Comparison of ENCODE assay signal across 27 mouse cellular contexts in the genomic region with DNA sequence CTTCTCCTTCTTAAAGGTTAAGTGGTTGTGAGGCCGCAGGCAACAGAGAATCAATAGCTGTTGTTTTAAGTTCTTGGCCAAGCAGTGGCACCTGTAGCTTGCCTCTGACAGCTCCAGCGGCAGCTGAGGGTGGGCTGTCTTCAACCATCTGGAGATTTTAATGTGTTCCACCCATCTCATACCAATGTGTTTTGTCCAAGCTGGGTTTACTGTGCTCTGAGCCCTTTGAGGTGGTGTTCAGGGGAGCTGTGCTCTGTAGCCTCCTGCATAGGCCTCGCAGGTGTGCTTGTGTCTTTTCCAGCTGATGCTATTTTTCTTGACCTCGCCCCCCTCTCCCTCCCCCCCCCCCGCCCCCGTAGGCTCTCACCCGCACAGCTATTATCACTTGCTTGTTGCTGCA.
A peak's percentile ranks its signal among the peaks of the same experiment; 100 is the strongest.
DNase-seq lines count a peak whose midpoint lies in the region; ATAC-seq and TF ChIP-seq lines count a peak whose summit lies in the region.
"Had no signal": no experiment of that assay in that cellular context is flagged by ENCODE, and none has a peak within 500 bp of the region (broad histone marks: within the 10 kb centered on the region; RNA-seq: fewer than 3 reads in every experiment).

No protein-coding gene starts in this region.

- H3K4me1 ChIP-seq in thymus, adult 2 months (replicated peaks; ENCODE audit: control insufficient read depth, insufficient read depth, low read length) = peaks cover 16% of the 10 kb centered on the region
- H3K4me1 ChIP-seq in hindbrain, embryonic 14.5 days (replicated peaks; ENCODE audit: control insufficient read depth, insufficient read depth, low read length) = no peaks in the 10 kb centered on the region; the same call in none of the 2 replicates
- H3K4me1 ChIP-seq: embryonic facial prominence, embryonic 10.5 days; embryonic facial prominence, embryonic 13.5 days had no signal

- intact Hi-C loops in left cerebral cortex, adult 2 months (cut with DNase I) = loop anchor here (2.0 to 5.0 kb wide), 2 partner anchors 61 to 106 kb away; no protein-coding TSS in a partner anchor
- intact Hi-C loops in left cerebral cortex, postnatal 14 days (cut with DNase I) = no loop called here

- TF ChIP-seq POLR2A in thymus, adult 2 months (IDR thresholded peaks at IDR 0.05; ENCODE audit: control insufficient read depth, extremely low read depth, insufficient read depth, low read length, poor library complexity) = no peak

- H3K36me3 ChIP-seq in thymus, adult 2 months (ENCODE audit: control insufficient read depth, insufficient read depth, low read length) = no peaks in the 10 kb centered on the region
- H3K36me3 ChIP-seq in hindbrain, embryonic 14.5 days (replicated peaks; ENCODE audit: control insufficient read depth, insufficient read depth) = no peaks in the 10 kb centered on the region
- H3K36me3 ChIP-seq: embryonic facial prominence, embryonic 10.5 days; embryonic facial prominence, embryonic 13.5 days; forebrain, embryonic 12.5 days; forebrain, embryonic 15.5 days; hindbrain, embryonic 12.5 days had no signal

- no peak for TF ChIP-seq CTCF in left cerebral cortex, adult 2 months (IDR thresholded peaks at IDR 0.05)
- no peak for TF ChIP-seq CTCF in thymus, adult 2 months (IDR thresholded peaks at IDR 0.05; ENCODE audit: borderline replicate concordance, control insufficient read depth, extremely low read depth, insufficient read depth, low read length, poor library complexity)

- ATAC-seq in frontal cortex, adult (ENCODE audit: low TSS enrichment) = no peak
- no peak for ATAC-seq in hindbrain, embryonic 14.5 days (ENCODE audit: low FRiP score)
- ATAC-seq: CD4-positive, CD25-positive, alpha-beta regulatory T cell, adult 4 months; forebrain, embryonic 15.5 days; hindbrain, embryonic 16.5 days had no signal

- peak overlapping the region; percentile 0 for H3K27ac ChIP-seq in left cerebral cortex, adult 2 months
- H3K27ac ChIP-seq in thymus, adult 2 months (ENCODE audit: control insufficient read depth, insufficient read depth, low read length) = peak overlapping the region; percentile 53; the same call in 1 of the 2 replicates
- no peak overlapping the region for H3K27ac ChIP-seq in hindbrain, embryonic 14.5 days
- H3K27ac ChIP-seq: embryonic facial prominence, embryonic 10.5 days; embryonic facial prominence, embryonic 13.5 days; forebrain, embryonic 12.5 days; forebrain, embryonic 15.5 days; gastrocnemius, adult 2 months; hindbrain, embryonic 12.5 days had no signal

- no peak overlapping the region for H3K4me3 ChIP-seq in left cerebral cortex, adult 2 months
- no peak overlapping the region for H3K4me3 ChIP-seq in thymus, adult 2 months (ENCODE audit: control insufficient read depth, insufficient read depth, low read length)
- no peak overlapping the region for H3K4me3 ChIP-seq in hindbrain, embryonic 14.5 days (replicated peaks; ENCODE audit: low read length)
- H3K4me3 ChIP-seq: embryonic facial prominence, embryonic 10.5 days; embryonic facial prominence, embryonic 13.5 days; erythroblast, embryonic 14.5 days; forebrain, embryonic 12.5 days; forebrain, embryonic 15.5 days; gastrocnemius, adult 2 months; hindbrain, embryonic 12.5 days had no signal

- no peaks in the 10 kb centered on the region for H3K9me3 ChIP-seq in hindbrain, embryonic 14.5 days (ENCODE audit: control insufficient read depth, low read length)
- H3K9me3 ChIP-seq: embryonic facial prominence, embryonic 10.5 days; embryonic facial prominence, embryonic 13.5 days; forebrain, embryonic 12.5 days; forebrain, embryonic 15.5 days; hindbrain, embryonic 12.5 days had no signal

- H3K9ac ChIP-seq in hindbrain, embryonic 14.5 days = no peak overlapping the region
- H3K9ac ChIP-seq: embryonic facial prominence, embryonic 13.5 days; forebrain, embryonic 12.5 days; forebrain, embryonic 15.5 days; hindbrain, embryonic 12.5 days had no signal

- no peaks in the 10 kb centered on the region for H3K27me3 ChIP-seq in thymus, adult 2 months (ENCODE audit: control insufficient read depth, insufficient read depth, low read length)
- no peaks in the 10 kb centered on the region for H3K27me3 ChIP-seq in hindbrain, embryonic 14.5 days (ENCODE audit: control insufficient read depth, insufficient read depth, low read length)
- H3K27me3 ChIP-seq: embryonic facial prominence, embryonic 13.5 days; forebrain, embryonic 12.5 days; forebrain, embryonic 15.5 days; hindbrain, embryonic 12.5 days had no signal

- DNase-seq in left cerebral cortex, adult 2 months (ENCODE audit: extremely low spot score in 1 of 2, low spot score in 2 of 2) = no peak
- no peak for DNase-seq in left cerebral cortex, postnatal 14 days (ENCODE audit: low spot score in 2 of 2)
- peak; percentile 33 for DNase-seq in thymus, adult 2 months
- peak; percentile 60 for DNase-seq in thymus, postnatal 14 days
- peak; percentile 49 for DNase-seq in thymus, postnatal 4 days
- DNase-seq in hindbrain, embryonic 14.5 days (ENCODE audit: low spot score) = no peak
- DNase-seq in lung, postnatal 36 days = no peak
- DNase-seq: adrenal gland, adult 2 months; adrenal gland, postnatal 14 days; cerebellum, adult 11 months; cerebellum, adult 8-10 months; cerebellum, postnatal 10 days; cerebellum, postnatal 36 days; embryo, embryonic 11 days; gastrocnemius, adult 2 months; gastrocnemius, postnatal 14 days; heart, adult 11 months had no signal

- WGBS in thymus, adult 2 months = 39% methylated on average over 6 of the region's 7 CpGs
- 84% methylated on average over 7 of the region's 7 CpGs for WGBS in hindbrain, embryonic 14.5 days

- H3K4me2 ChIP-seq in hindbrain, embryonic 14.5 days (replicated peaks) = no peak overlapping the region
- H3K4me2 ChIP-seq: embryonic facial prominence, embryonic 13.5 days; forebrain, embryonic 12.5 days; forebrain, embryonic 15.5 days; heart, embryonic 11.5 days; hindbrain, embryonic 12.5 days had no signal

Comparison
In these comparisons a context has a peak if more than half of its experiments do, and no peak if none do; other contexts are left out.
1. DNase-seq: peak in thymus, adult 2 months (single experiment), thymus, postnatal 14 days (single experiment) and thymus, postnatal 4 days (single experiment); none in left cerebral cortex, adult 2 months (0 of 2), left cerebral cortex, postnatal 14 days (0 of 2), hindbrain, embryonic 14.5 days (single experiment) and lung, postnatal 36 days (single experiment).